Mouse (Mus musculus) kidney, embryonic 14.5 days (tissue): ENCODE measurements around the gene M1ap. TPM values are rescaled to one million over a fixed set of nuclear protein-coding genes. Genes with fewer than 3 reads are reported as not detected.

Source experiments
- ATAC-seq: fragments of 200-750 bp; cut with Nextera tagmentation; 2 replicates; pipeline ENCODE4 v1.8.0; 2017; ENCODE audit warnings: moderate number of reproducible peaks, mild to moderate bottlenecking, moderate TSS enrichment, moderate library complexity; ENCODE audit not compliant: low FRiP score, low TSS enrichment
- H3K27ac ChIP-seq: fragments of 300-500 bp; sonication (generic); 2 replicates; pipeline ENCODE4 v1.5.1; 2014; ENCODE audit warnings: low read depth, mild to moderate bottlenecking, low read length, moderate library complexity, mixed read lengths
- H3K27me3 ChIP-seq: fragments of 300-500 bp; sonication (generic); 2 replicates; pipeline ENCODE4 v1.6.1; 2014; ENCODE audit warnings: mild to moderate bottlenecking, low read length; ENCODE audit not compliant: control insufficient read depth, insufficient read depth
- H3K36me3 ChIP-seq: fragments of 300-500 bp; sonication (generic); 2 replicates; pipeline ENCODE4 v1.6.1; 2014; ENCODE audit warnings: low read length, mixed read lengths; ENCODE audit not compliant: control insufficient read depth, insufficient read depth
- H3K4me1 ChIP-seq: fragments of 300-500 bp; sonication (generic); 2 replicates; pipeline ENCODE4 v1.6.1; 2014; ENCODE audit warnings: low read length, mixed read lengths; ENCODE audit not compliant: control insufficient read depth, insufficient read depth
- H3K4me2 ChIP-seq: fragments of 300-500 bp; sonication (generic); replicated peaks from 2 replicates; pipeline ENCODE4 v1.6.1; 2014; ENCODE audit warnings: low read depth, mild to moderate bottlenecking, low read length
- H3K4me3 ChIP-seq: fragments of 300-500 bp; sonication (generic); 2 replicates; pipeline ENCODE4 v1.5.1; 2014; ENCODE audit warnings: mild to moderate bottlenecking, low read length
- H3K9ac ChIP-seq: fragments of 300-500 bp; sonication (generic); 2 replicates; pipeline ENCODE4 v1.6.1; 2014; ENCODE audit warnings: low read depth, mild to moderate bottlenecking, low read length, moderate library complexity
- H3K9me3 ChIP-seq: fragments of 300-500 bp; sonication (generic); 2 replicates; pipeline ENCODE4 v1.6.1; 2016; ENCODE audit warnings: low read length; ENCODE audit not compliant: control insufficient read depth
- WGBS: fragments of 180-500 bp; shearing (Covaris S2); extraction: QIAGEN DNeasy Blood & Tissue Kit; methylation state at CpG from one replicate; pipeline ENCODE4 v1.1.7; 2014; 5-methylcytosine and 5-hydroxymethylcytosine counted together
- polyA plus RNA-seq: library from polyadenylated mRNA; unstranded; fragments of >200 nt; fragmentation: Nextera tagmentation; extraction: Ambion mirVana; gene quantifications from 2 replicates; pipeline ENCODE4 v1.2.1, GENCODE M21; 2014

Gene M1ap
- polyA plus RNA-seq, 1 experiment from 2014 or later = 0.28 TPM

DNA sequence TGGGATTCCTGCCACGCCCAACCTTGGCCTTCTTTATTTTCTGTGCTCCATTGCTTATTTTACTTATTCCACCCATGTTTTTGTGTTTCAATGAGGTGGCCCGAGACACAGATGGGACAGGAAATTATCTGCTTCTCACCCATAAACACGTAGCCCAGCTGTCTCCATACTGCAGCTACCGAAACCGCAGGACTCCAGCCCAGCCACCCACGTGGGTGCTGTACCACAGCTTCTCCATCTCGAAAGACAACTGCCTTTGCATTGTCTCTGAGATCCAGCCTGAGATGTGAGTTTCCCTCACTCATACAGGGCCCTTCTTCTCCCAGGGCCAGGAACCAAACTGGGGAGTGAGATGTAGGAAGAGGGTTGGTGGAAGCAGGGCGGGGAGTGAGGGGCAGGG is 119.3 kb downstream of the M1ap start:
- Histone ChIP-seq H3K27me3 (peaks cover 94% of the 10 kb centered on the region), H3K9me3 (no peaks in the 10 kb centered on the region), H3K9ac (no peak overlapping the region), H3K4me3 (no peak overlapping the region), H3K36me3 (no peaks in the 10 kb centered on the region), H3K4me2 (no peak overlapping the region), H3K27ac (no peak overlapping the region), H3K4me1 (peaks cover 11% of the 10 kb centered on the region)
- 56% methylated on average over 8 of the region's 8 CpGs for WGBS
- no peak for ATAC-seq

DNA sequence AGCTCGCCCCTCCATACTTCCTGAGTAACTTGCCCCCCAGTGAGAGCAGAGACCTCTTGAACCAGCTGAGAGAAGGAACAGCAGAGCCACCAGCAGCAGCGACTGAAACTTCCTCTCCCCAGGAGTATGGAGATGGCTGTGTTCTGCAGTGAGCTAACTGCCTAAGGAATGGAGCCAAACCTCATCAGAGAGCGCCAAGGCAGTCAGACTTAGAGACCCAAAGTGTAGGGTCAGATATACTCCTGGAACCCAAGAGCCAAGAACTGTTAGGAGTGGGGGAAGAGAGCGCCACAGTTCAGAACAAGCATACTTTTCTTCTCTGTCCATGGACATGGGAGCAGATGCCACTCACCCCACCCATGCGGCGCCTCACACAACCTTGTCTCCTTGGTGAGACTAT is 119.7 kb downstream of the M1ap start:
- Histone ChIP-seq H3K4me2 (no peak overlapping the region), H3K4me3 (no peak overlapping the region), H3K9me3 (no peaks in the 10 kb centered on the region), H3K36me3 (no peaks in the 10 kb centered on the region), H3K4me1 (peaks cover 14% of the 10 kb centered on the region), H3K27ac (no peak overlapping the region), H3K27me3 (peaks cover 95% of the 10 kb centered on the region), H3K9ac (no peak overlapping the region)
- no peak for ATAC-seq
- 45% methylated on average over 6 of the region's 6 CpGs for WGBS

DNA sequence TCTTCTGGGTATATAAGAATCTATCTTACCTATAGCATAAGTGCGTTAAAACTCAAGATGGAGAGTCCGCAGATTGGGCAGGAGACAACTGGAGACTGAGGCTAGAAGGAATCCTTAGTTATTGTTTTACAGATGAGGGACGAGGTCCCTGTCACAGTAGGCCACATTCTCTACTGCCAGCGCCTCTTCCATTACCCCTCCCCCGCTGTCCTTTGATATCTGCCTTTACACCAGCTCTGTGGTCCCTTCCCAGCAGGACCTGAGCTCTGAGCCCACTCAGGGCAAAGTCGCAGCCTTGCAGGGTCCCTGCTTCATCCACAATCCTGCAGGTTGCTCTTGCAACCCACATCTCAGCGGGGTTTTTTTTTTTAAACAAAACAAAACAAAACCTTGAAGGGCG is 121.5 kb downstream of the M1ap start:
- WGBS = 5% methylated on average over 8 of the region's 8 CpGs
- peak overlapping the region; percentile 43; the same call in 1 of the 2 replicates for H3K4me2 ChIP-seq

DNA sequence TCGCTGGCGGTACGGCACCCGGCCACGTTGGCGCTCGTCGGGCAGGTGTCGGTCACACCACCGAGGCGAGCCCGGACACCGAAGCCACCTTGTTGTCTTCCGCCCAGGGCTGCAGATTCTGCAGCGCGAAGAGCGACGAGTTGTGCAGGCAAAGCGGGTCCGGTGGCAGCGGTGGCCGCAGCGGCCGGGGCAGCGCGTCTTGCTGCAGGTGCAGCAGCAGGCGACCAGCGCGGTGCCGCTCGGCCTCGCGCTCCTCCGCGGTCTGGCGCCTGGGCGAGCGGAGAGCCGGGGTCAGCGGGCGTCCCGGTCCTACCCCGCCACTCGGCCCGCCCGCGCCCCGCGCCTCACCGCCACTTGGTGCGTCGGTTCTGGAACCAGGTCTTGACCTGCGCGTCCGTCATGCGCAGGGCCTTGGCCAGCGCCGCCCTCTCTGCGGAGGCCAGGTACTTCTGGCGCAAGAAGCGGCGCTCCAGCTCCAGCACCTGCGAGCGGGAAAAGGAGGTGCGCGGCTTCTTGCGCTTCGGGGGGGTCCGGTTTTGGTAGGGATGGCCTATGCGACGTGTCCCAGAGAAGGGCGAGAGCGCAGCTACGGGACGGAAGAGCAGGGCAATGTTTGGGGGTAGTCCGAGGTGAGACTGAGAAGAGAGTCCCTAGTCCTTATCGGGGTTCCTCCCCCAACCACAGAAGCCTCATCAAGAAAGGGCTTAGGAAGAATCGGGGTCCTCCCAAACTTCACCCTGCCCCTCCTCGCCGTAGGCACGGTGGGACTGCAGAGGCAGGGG is 122.2 kb downstream of the M1ap start:
- H3K36me3 ChIP-seq = no peaks in the 10 kb centered on the region
- peak overlapping the region; percentile 33 for H3K4me3 ChIP-seq
- no peaks in the 10 kb centered on the region for H3K9me3 ChIP-seq
- H3K27me3 ChIP-seq = peaks cover 93% of the 10 kb centered on the region
- peak overlapping the region; percentile 18; the same call in 1 of the 2 replicates for H3K9ac ChIP-seq
- WGBS = under 1% methylated on average over 78 of the region's 81 CpGs
- peaks cover 14% of the 10 kb centered on the region for H3K4me1 ChIP-seq
- H3K4me2 ChIP-seq = peak overlapping the region; percentile 43
- no peak for ATAC-seq
- H3K27ac ChIP-seq = no peak overlapping the region

More for the DNA sequence above, 121.5 kb downstream of the M1ap start:
- H3K4me1 ChIP-seq = peaks cover 14% of the 10 kb centered on the region
- H3K36me3 ChIP-seq = no peaks in the 10 kb centered on the region
- H3K27me3 ChIP-seq = peaks cover 95% of the 10 kb centered on the region
- H3K27ac ChIP-seq = no peak overlapping the region
- H3K4me3 ChIP-seq = peak overlapping the region; percentile 33; the same call in 1 of the 2 replicates
- 0 out of 2 replicates have a peak overlapping the region, but pooled peaks have one; percentile 18 for H3K9ac ChIP-seq
- ATAC-seq = no peak
- no peaks in the 10 kb centered on the region for H3K9me3 ChIP-seq

DNA sequence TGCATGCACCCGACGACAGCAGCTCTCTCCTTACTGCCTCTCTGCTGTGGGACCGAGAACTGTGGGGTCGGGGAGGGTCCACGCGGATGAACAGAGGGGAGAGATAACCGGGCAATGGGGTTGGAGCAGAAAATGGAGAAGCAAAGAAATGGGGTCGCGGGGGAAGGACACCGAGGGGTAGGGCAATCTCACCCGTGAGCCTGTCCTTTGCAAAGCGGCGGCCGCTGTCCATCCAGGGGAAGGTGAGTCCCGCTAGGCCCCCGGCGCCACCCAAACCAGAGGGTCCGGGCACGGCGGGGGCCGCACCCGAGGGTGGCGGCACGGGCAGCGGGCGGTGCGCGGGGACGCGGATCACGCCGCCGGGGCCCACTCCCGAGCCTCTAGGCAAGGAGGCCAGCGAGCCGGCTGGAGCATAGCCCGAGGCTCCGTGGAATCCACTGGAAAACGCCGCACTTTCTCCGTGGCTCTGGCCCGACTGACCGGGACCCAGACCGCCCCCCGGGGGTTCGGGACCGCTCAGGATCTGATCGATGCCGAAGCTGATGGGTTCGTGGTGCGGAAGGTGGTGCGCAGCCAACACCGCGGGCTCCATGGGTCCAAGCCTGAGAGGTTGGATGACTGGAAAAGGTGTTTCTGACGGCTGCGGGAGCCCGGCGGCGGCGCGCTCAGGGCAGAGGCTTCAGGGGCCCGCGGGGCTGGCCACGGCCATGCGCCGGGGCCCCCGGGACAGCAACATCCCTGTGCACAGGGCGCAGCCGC is 123.0 kb downstream of the M1ap start:
- Histone ChIP-seq H3K36me3 (no peaks in the 10 kb centered on the region), H3K27ac (no peak overlapping the region), H3K4me3 (peak overlapping the region; percentile 33), H3K9ac (0 out of 2 replicates have a peak overlapping the region, but pooled peaks have one; percentile 8), H3K4me2 (peak overlapping the region; percentile 24), H3K9me3 (no peaks in the 10 kb centered on the region), H3K4me1 (peaks cover 14% of the 10 kb centered on the region), H3K27me3 (peaks cover 94% of the 10 kb centered on the region)
- ATAC-seq = peak; percentile 8; the same call in 1 of the 2 replicates
- WGBS = under 1% methylated on average over 67 of the region's 69 CpGs

DNA sequence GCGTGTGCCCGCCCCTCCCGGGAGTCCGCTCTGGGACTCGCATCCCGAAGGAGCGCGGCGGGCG is 123.4 kb downstream of the M1ap start, which contains the start of gene Tlx2:
Gene Tlx2 (minus strand): TSS at position 47 of the 64 bp plus-strand sequence.
- Histone ChIP-seq H3K4me3 (peak within 1 kb of the TSS; percentile 33), H3K9me3 (no peaks in the 10 kb centered on the region), H3K4me2 (peak within 1 kb of the TSS; percentile 43), H3K36me3 (no peaks in the 10 kb centered on the region), H3K9ac (0 out of 2 replicates have a peak within 1 kb of the TSS, but pooled peaks have one; percentile 18), H3K4me1 (peaks cover 14% of the 10 kb centered on the region), H3K27me3 (peaks cover 93% of the 10 kb centered on the region), H3K27ac (no peak within 1 kb of the TSS)
- ATAC-seq = no peak
- WGBS = 1% methylated on average over 10 of the region's 10 CpGs

DNA sequence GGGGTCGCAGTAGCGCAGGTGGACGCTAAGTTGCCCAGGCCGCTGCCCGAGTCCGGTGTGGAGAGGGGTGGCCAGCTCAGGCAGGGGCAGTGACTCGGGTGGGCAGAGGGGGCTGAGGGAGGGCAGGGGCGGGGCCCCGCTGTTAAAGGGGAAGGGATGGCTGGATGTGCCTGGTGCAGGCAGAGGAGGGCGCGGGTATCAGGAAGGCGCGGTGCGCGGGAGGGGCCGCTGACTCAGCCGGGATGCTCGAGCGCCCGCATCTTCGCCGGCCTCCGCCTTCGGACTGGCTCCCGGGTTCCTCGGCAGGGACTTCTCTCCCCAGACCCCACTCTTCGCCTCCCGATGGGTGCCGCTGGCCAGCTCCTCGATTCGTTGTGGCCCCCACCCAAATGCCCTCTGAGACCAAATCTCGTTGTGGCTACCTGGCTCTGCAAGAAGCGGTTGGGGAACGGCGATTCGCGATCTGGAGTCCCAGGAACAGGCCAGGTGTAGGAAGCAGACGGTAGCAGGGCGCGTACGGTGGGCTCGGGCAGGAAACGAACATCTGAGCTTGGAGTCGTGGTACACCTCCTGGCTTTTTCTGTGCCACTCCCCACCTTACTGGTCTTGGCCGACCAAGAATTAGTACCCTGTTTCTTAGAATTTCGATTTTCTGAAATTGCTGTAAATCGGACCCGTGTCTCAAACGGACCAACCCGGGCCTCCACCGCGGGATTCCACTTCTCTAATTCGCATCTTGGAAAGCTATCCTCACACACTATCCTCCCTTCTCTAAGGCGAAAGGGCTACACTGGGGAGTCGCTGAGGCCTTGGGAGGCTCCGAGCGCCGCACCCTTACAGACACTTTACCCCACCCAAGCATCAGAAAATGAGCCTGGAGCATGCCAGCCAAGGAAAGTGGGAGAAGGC is 123.9 kb downstream of the M1ap start:
- no peaks in the 10 kb centered on the region for H3K9me3 ChIP-seq
- H3K27ac ChIP-seq = no peak overlapping the region
- H3K4me1 ChIP-seq = peaks cover 14% of the 10 kb centered on the region
- peak overlapping the region; percentile 33 for H3K4me3 ChIP-seq
- H3K9ac ChIP-seq = 0 out of 2 replicates have a peak overlapping the region, but pooled peaks have one; percentile 8
- peak overlapping the region; percentile 24 for H3K4me2 ChIP-seq
- H3K27me3 ChIP-seq = peaks cover 89% of the 10 kb centered on the region
- no peaks in the 10 kb centered on the region for H3K36me3 ChIP-seq
- peak; percentile 36; the same call in 1 of the 2 replicates for ATAC-seq
- WGBS = under 1% methylated on average over 55 of the region's 58 CpGs

DNA sequence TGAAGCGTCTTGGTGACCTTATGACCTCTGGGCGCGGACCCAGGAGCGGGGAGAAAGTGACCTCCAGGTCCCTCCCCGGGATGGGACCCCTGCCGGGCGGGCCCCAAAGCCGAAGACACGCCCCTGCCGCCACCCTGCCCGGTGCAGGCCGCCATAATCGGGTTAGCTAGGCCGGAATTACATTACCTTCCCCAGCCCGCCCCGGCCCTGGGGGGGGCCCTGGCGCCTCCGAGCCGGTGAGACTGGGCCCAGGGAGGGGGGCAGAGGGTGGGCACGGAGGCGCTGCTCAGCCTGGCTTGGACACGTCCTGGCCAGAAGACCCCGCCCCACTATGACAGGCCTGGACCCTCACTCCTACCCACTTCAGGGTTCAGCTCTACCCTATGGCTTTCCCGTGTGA is 124.5 kb downstream of the M1ap start:
- H3K4me3 ChIP-seq = peak overlapping the region; percentile 33
- H3K4me1 ChIP-seq = peaks cover 14% of the 10 kb centered on the region
- H3K9ac ChIP-seq = no peak overlapping the region
- peaks cover 88% of the 10 kb centered on the region for H3K27me3 ChIP-seq
- H3K27ac ChIP-seq = no peak overlapping the region
- H3K36me3 ChIP-seq = no peaks in the 10 kb centered on the region
- WGBS = under 1% methylated on average over 23 of the region's 24 CpGs
- no peak overlapping the region for H3K4me2 ChIP-seq
- peak; percentile 40; the same call in 1 of the 2 replicates for ATAC-seq
- no peaks in the 10 kb centered on the region for H3K9me3 ChIP-seq
